Mouse (Mus musculus) kidney, postnatal 4 days (tissue): ENCODE measurements at regions not wholly inside any gene's neighbourhood (a gene's known extent, or its start where the extent isn't known, plus 50 kb on each side); places are given as distances from the start of the nearest gene placed in this dataset.
"Not testable (repeated sequence)": the region's sequence is repeated elsewhere in the genome, so short reads cannot be mapped to it uniquely, and the experiment has no call there.

Source experiments
- DNase-seq, 2 experiments: peaks; one replicate each; pipeline ENCODE4 v3.0.0; 2021; ENCODE audit warnings: mixed read lengths in 2 of 2

GRCm38 (mm10) chr12:90664436-90664835 is 73.8 kb downstream of the Dio2 start:
- no peak for DNase-seq

- no peak for DNase-seq
These were observed 92.8 kb downstream of the Dio2 start for GRCm38 (mm10) chr12:90645452-90645851.

- DNase-seq: no peak
These were observed 94.3 kb downstream of the Dio2 start for GRCm38 (mm10) chr12:90643891-90644290.

GRCm38 (mm10) chr12:90624856-90625255 is 113.4 kb downstream of the Dio2 start:
- DNase-seq: peak; percentile 9 to 18

DNA sequence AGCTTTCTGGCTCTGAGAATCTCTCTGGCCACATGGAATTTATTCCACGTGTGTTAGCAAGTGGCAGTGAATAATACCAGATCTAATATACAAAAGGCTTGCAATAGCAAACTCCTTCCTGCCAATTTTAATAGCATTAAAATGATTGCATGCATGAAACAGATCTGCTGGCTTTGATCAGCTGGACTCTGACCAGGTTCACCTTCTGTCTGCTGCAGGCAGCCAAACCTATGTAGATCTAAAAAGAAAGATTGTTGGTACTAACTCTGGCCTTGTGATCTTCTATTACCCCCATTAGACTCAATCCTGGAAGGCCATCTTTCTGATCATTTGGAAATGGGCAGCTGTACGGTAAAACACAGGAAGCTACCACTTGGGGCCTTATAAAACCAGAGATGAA is 114.8 kb downstream of the Dio2 start:
- DNase-seq: no peak

- peak; percentile 11 to 12 for DNase-seq
These were observed 129.4 kb downstream of the Dio2 start for GRCm38 (mm10) chr12:90608810-90609209.

GRCm38 (mm10) chr12:90607894-90608293 is 130.3 kb downstream of the Dio2 start:
- DNase-seq: no peak

GRCm38 (mm10) chr12:90580006-90580405 is 158.2 kb downstream of the Dio2 start:
- DNase-seq: no peak

- no peak for DNase-seq
These were observed 162.1 kb downstream of the Dio2 start for GRCm38 (mm10) chr12:90576103-90576502.

- no peak for DNase-seq
These were observed 166.3 kb downstream of the Dio2 start for GRCm38 (mm10) chr12:90571907-90572306.

DNA sequence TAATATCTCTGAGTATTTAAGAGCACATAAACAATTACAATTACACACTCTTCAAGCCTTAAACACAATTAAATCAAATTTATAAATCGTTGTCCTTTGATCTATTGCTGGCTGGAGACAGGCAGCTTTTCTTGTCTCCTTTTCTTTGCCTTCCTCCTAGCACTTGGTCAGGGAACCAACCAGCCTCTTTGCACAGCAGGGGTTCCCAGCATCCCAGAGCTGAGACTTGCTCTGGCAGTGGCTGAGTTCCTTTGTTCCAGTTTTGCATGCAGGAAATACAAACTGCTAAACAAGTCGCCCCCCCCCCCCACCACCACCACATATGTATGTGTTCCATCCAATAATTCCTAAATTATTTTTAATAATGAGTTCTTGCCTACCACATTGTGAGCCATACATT is 166.7 kb downstream of the Dio2 start:
- no peak for DNase-seq

GRCm38 (mm10) chr12:90566349-90566748 is 171.9 kb downstream of the Dio2 start:
- peak; percentile 51 to 56 for DNase-seq

- no peak for DNase-seq
These were observed 173.2 kb downstream of the Dio2 start for GRCm38 (mm10) chr12:90565051-90565450.

DNA sequence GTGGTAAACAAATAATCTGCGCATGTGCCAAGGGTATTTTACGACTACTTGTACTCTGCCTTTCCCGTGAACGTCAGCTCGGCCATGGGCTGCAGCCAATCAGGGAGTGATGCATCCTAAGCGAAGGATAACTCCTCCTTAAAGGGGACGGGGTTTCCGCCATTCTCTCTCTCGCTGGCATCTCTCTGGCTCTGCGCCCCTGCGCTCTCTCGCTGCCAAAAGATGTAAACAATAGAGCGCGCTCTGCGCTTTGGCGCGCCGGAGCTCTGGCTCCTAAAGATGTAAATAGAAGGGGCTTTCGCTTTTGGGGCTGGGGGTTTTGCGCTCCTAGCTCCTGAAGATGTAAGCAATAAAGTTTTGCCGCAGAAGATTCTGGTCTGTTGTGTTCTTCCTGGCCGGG is 173.6 kb downstream of the Dio2 start:
- not testable (repeated sequence) for DNase-seq

GRCm38 (mm10) chr12:90542361-90542760 is 195.9 kb downstream of the Dio2 start:
- DNase-seq: no peak
